Mouse (Mus musculus) CD8-positive naive resting alpha-beta T cell, adult 2 months (primary cell): ENCODE data around the gene Eml3.
A peak's percentile ranks its signal among the peaks of the same experiment; 100 is the strongest.

Source experiments
- DNase-seq, 2 experiments: peaks; one replicate each; pipeline ENCODE4 v3.0.0; 2022; ENCODE audit warnings: low read depth in 2 of 2, low spot score in 2 of 2

Gene Eml3

GRCm38 (mm10) chr19:8985891-8986290 lies 56.5 kb downstream of the Eml3 start:
- DNase-seq: no peak

GRCm38 (mm10) chr19:8987816-8988215 lies 58.5 kb downstream of the Eml3 start:
- no peak for DNase-seq

GRCm38 (mm10) chr19:8988346-8989065 lies 59.2 kb downstream of the Eml3 start:
- no peak for DNase-seq

DNA sequence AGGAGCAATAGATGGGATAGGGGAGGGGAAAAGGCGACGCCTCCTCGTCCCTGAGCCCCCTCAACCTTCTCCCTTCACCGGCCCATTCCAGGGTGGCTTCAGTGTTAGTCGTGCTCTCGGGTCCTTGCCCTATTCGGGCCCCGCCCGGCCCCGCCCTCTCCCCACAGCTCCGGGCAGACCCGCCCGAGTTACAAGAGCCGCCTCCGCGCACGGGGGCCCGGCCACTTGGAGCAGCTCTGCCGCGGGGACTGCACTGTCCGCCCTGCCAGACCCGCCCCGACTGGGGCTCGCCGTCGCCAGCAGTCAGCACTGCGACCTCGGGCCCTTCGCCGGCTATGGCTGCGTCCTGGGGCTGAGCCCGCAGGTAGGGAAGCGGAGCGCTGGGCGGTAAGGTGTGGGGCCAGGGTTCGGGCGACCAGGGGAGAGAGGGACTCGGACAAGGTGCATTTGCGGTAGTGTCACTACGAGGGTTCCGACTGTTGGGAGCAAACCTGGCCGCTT lies 59.8 kb downstream of the Eml3 start, which contains the start of gene Ahnak:
Gene Ahnak (plus strand): TSS at position 219 of the 501 bp plus-strand sequence.
- DNase-seq: no peak

GRCm38 (mm10) chr19:8989567-8990431 lies 60.4 kb downstream of the Eml3 start:
- DNase-seq: peak; percentile 37 to 43

- no peak for DNase-seq
These were observed 61.2 kb downstream of the Eml3 start for GRCm38 (mm10) chr19:8990432-8991102.
